13 mouse cellular contexts compared by ENCODE assay signal in the genomic region with DNA sequence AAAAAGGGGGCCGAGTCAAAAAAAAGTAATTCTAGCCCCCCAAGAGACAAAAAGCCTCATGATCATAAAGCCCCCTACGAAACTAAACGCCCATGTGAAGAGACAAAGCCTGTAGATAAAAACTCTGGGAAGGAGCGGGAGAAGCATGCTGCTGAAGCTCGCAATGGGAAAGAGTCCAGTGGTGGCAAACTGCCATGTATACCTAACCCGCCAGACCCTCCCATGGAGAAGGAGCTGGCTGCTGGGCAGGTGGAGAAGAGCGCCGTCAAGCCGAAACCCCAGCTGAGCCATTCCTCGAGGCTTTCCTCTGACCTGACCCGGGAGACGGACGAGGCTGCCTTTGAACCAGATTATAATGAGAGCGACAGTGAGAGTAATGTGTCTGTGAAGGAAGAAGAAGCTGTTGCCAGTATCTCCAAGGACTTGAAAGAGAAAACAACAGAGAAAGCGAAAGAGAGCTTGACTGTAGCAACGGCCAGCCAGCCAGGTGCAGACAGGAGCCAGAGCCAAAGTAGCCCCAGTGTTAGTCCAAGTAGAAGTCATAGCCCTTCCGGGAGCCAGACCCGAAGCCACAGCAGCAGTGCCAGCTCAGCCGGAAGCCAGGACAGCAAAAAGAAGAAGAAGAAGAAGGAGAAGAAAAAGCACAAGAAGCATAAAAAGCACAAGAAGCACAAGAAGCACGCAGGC. TPM values are rescaled to one million over a fixed set of nuclear protein-coding genes. Genes with fewer than 3 reads are reported as not detected.
DNase-seq lines count a peak whose midpoint lies in the region; ATAC-seq lines count a peak whose summit lies in the region.
"Had no signal": no experiment of that assay in that cellular context is flagged by ENCODE, and none has a peak within 500 bp of the region (broad histone marks: within the 10 kb centered on the region; RNA-seq: fewer than 3 reads in every experiment).

No protein-coding gene starts in this region.

- H3K4me1 ChIP-seq in hindbrain, embryonic 16.5 days (ENCODE audit: control insufficient read depth, insufficient read depth, low read depth, low read length), result no peaks in the 10 kb centered on the region
- no peaks in the 10 kb centered on the region for H3K4me1 ChIP-seq in hindbrain, embryonic 14.5 days (replicated peaks; ENCODE audit: control insufficient read depth, insufficient read depth, low read length)
- H3K4me1 ChIP-seq: embryonic facial prominence, embryonic 10.5 days; forebrain, embryonic 12.5 days; limb, embryonic 15.5 days had no signal

- no peak for DNase-seq in hindbrain, embryonic 14.5 days (ENCODE audit: low spot score)
- DNase-seq in 3134 (ENCODE audit: extremely low read depth, insufficient read length, low spot score), result peak; percentile 17
- peak; percentile 16 for DNase-seq in gastrocnemius, adult 18-20 months (ENCODE audit: low spot score)
- no peak for DNase-seq in adrenal gland, postnatal 10 days
- DNase-seq: right cerebral cortex, adult 18-20 months; thymus, postnatal 25 days had no signal

- no peaks in the 10 kb centered on the region for H3K27me3 ChIP-seq in hindbrain, embryonic 16.5 days (replicated peaks; ENCODE audit: control insufficient read depth, insufficient read depth, low read length)
- no peaks in the 10 kb centered on the region for H3K27me3 ChIP-seq in hindbrain, embryonic 14.5 days (ENCODE audit: control insufficient read depth, insufficient read depth, low read length)
- H3K27me3 ChIP-seq: forebrain, embryonic 12.5 days; heart, embryonic 15.5 days; limb, embryonic 15.5 days had no signal

- H3K27ac ChIP-seq in hindbrain, embryonic 16.5 days (ENCODE audit: low read depth, low read length), result no peak overlapping the region
- H3K27ac ChIP-seq in hindbrain, embryonic 14.5 days, result no peak overlapping the region
- H3K27ac ChIP-seq: embryonic facial prominence, embryonic 10.5 days; forebrain, embryonic 12.5 days; heart, embryonic 15.5 days; limb, embryonic 15.5 days had no signal

- no peak overlapping the region for H3K4me2 ChIP-seq in hindbrain, embryonic 16.5 days (ENCODE audit: low read length)
- no peak overlapping the region for H3K4me2 ChIP-seq in hindbrain, embryonic 14.5 days (replicated peaks)
- H3K4me2 ChIP-seq: forebrain, embryonic 12.5 days; heart, embryonic 15.5 days; limb, embryonic 15.5 days had no signal

- WGBS in hindbrain, embryonic 16.5 days, result 76% methylated on average over 20 of the region's 20 CpGs
- WGBS in hindbrain, embryonic 14.5 days, result 73% methylated on average over 20 of the region's 20 CpGs

- no peaks in the 10 kb centered on the region for H3K9me3 ChIP-seq in hindbrain, embryonic 16.5 days (ENCODE audit: control insufficient read depth, low read length)
- H3K9me3 ChIP-seq in hindbrain, embryonic 14.5 days (ENCODE audit: control insufficient read depth, low read length), result no peaks in the 10 kb centered on the region
- H3K9me3 ChIP-seq: embryonic facial prominence, embryonic 10.5 days; forebrain, embryonic 12.5 days; heart, embryonic 15.5 days; limb, embryonic 15.5 days had no signal

- no peak overlapping the region for H3K4me3 ChIP-seq in hindbrain, embryonic 16.5 days (ENCODE audit: low read length)
- H3K4me3 ChIP-seq in hindbrain, embryonic 14.5 days (replicated peaks; ENCODE audit: low read length), result no peak overlapping the region
- H3K4me3 ChIP-seq: embryonic facial prominence, embryonic 10.5 days; forebrain, embryonic 12.5 days; heart, embryonic 15.5 days; limb, embryonic 15.5 days had no signal

- 0 out of 2 replicates have a peak, but pooled peaks have one; percentile 40 for ATAC-seq in hindbrain, embryonic 16.5 days
- ATAC-seq in hindbrain, embryonic 14.5 days (ENCODE audit: low FRiP score), result no peak
- ATAC-seq in cerebellum, adult (ENCODE audit: insufficient number of reproducible peaks, low FRiP score, low TSS enrichment), result peak; percentile 40; the same call in 1 of the 2 replicates
- ATAC-seq in frontal cortex, adult (ENCODE audit: low TSS enrichment), result no peak

- no peak overlapping the region for H3K9ac ChIP-seq in hindbrain, embryonic 16.5 days (ENCODE audit: low read depth, low read length)
- H3K9ac ChIP-seq in hindbrain, embryonic 14.5 days, result no peak overlapping the region
- H3K9ac ChIP-seq: forebrain, embryonic 12.5 days; heart, embryonic 15.5 days; limb, embryonic 15.5 days had no signal

- peaks cover 42% of the 10 kb centered on the region for H3K36me3 ChIP-seq in hindbrain, embryonic 16.5 days (ENCODE audit: control insufficient read depth, insufficient read depth, low read length)
- H3K36me3 ChIP-seq in hindbrain, embryonic 14.5 days (replicated peaks; ENCODE audit: control insufficient read depth, insufficient read depth), result peaks cover 86% of the 10 kb centered on the region

RNA-seq across cellular contexts. Expression of a gene that starts 36.0 kb away (rescaled TPM):
- 19.5 and 20.2 TPM in 2 replicates for polyA plus RNA-seq in hindbrain, embryonic 16.5 days (2015; fragmentation: Nextera tagmentation; extraction: Ambion mirVana)
- 28.9 and 31.0 TPM in 2 replicates for polyA plus RNA-seq in hindbrain, embryonic 14.5 days (2014; fragmentation: Nextera tagmentation; extraction: Ambion mirVana)
- 10 to 100 TPM; 23.4 to 24.5 TPM for total RNA-seq in gastrocnemius, adult 18-20 months (2021)
- 10 to 100 TPM; 49.0 to 64.5 TPM for total RNA-seq in adrenal gland, postnatal 10 days (2021)

Comparison
In these comparisons a context has a peak if more than half of its experiments do, and no peak if none do; other contexts are left out.
1. ATAC-seq: peak in hindbrain, embryonic 16.5 days (single experiment) and cerebellum, adult (single experiment); none in hindbrain, embryonic 14.5 days (single experiment) and frontal cortex, adult (single experiment).
2. DNase-seq: peak in 3134 (single experiment) and gastrocnemius, adult 18-20 months (single experiment); none in hindbrain, embryonic 14.5 days (single experiment) and adrenal gland, postnatal 10 days (single experiment).